Mouse (Mus musculus): Measurements from ENCODE around the gene Cers3. TPM values are rescaled to one million over a fixed set of nuclear protein-coding genes. Genes with fewer than 3 reads are reported as not detected.

Gene Cers3
- polyA plus RNA-seq (2021; fragmentation: Nextera tagmentation), result 0.13 and 0.29 TPM in 2 replicates
- long read RNA-seq, experiment 1, partial matches to known transcripts, result 0 of 1 reads
- long read RNA-seq, experiment 1, other reads (novel, unspliced or antisense), result 1 of 1 reads
- long read RNA-seq, experiment 2, result 0 reads

GRCm38 (mm10) chr7:66743377-66743781 is at the start of gene Cers3:
Cers3 (plus strand) TSS chr7:66743504.

GRCm38 (mm10) chr7:66839463-66840007 is 96.2 kb downstream of the Cers3 start, which contains the start of gene Adamts17:
Adamts17 (plus strand) TSS chr7:66839735.

Other genes with a start within 250 kb of the Cers3 start
- gene Asb7, start 53.9 kb upstream of the Cers3 start, polyA plus RNA-seq (2021; fragmentation: Nextera tagmentation), result 3.1 and 3.7 TPM in 2 replicates
- 4.7 and 5.7 TPM in 2 replicates for gene Lins1, start 53.6 kb upstream of the Cers3 start, polyA plus RNA-seq (2021; fragmentation: Nextera tagmentation)
- gene Adamts17, start 96.2 kb downstream of the Cers3 start, polyA plus RNA-seq (2021; fragmentation: Nextera tagmentation), result 1.6 and 1.8 TPM in 2 replicates